Mouse (Mus musculus) C3H10T1/2 (cell line): ENCODE results near the gene Gm36245. TPM values are rescaled to one million over a fixed set of nuclear protein-coding genes. Genes with fewer than 3 reads are reported as not detected.

Source experiments
- polyA plus RNA-seq, 2 experiments: library from polyadenylated mRNA; unstranded; fragments of >200 nt; fragmentation: generic; extraction: Trizol; gene quantifications; one replicate each; pipeline ENCODE4 v1.2.1; 2012; ENCODE audit warnings: missing spikeins in 2 of 2

Gene Gm36245
- polyA plus RNA-seq = not detected

DNA sequence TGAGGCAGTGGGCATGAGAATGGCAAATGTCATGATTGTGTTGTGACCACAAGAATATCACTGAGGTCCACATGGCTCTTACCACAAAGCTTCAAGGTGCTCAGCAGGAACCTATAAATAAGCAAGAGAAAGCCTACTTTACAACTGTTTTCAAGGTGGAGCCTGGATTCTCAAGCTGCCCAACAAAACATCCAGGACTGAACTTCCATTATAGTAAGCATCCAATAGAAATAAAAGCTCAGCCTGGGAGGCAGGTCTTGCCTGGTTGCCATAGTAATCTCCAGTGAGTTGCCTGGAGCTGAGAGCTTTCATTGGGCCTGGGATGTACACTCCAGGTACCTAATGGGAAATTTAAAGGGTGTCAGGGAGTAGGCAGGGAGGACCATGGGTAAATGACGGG lies at the start of gene Gm36245:
TSS of gene Gm36245 (plus strand) at position 301 of the 400 bp plus-strand sequence.

DNA sequence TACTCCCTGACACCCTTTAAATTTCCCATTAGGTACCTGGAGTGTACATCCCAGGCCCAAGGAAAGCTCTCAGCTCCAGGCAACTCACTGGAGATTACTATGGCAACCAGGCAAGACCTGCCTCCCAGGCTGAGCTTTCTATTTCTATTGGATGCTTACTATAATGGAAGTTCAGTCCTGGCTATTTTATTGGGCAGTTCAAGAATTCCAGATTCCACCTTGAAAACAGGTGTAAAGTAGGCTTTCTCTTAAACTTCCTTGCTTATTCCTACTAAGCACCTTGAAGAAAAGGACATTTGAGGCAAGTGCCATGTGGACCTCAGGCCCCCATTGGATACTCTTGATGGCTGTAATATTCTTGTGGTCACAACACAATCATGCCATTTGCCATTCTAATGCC lies 37.3 kb upstream of the Gm36245 start, which contains the start of gene 1700025B11Rik:
TSS of gene 1700025B11Rik (minus strand) at position 101 of the 400 bp plus-strand sequence.

DNA sequence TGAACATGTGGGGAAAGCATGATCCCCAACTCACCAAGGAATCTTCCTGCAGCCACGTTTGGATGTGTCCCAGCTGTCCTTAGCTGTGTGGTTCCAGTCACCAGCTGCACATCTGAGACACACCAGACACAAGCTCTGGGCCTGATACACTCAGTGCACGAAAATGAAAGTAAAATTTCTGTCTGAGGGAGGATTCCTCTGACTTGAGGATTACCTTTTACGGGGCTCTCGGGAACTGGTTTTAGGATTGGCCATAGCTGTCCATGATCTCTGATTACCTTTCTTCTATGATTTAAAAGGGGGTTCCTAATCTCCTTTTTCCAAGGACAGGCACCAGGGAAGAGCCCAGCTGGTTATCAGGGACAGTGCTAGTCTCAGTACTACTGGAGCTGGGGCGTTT lies 3.1 kb upstream of the Gm36245 start, which contains the start of gene Apol10b:
TSS of gene Apol10b (minus strand) at position 165 of the 400 bp plus-strand sequence.

DNA sequence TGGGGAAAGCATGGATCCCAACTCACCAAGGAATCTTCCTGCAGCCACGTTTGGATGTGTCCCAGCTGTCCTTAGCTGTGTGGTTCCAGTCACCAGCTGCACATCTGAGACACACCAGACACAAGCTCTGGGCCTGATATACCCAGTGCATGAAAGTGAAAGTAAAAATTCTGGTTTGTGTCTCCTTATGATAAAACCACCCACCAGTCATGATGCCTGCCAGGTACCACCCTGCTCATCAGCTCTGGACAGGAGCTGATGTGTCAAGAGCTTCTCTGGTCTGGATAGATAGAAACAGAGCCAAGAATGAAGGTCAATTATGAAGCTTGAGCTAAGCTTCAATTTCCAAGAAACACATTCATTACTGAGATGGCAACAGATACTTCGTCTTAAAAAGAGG lies 44.1 kb downstream of the Gm36245 start, which contains the start of gene Apol11b:
TSS of gene Apol11b (minus strand) at position 111 of the 400 bp plus-strand sequence.

Other genes starting within 250 kb of the Gm36245 start
- 1 to 10 TPM in 1 of 2 experiments, under 1 TPM in 1; 0.19 to 1.6 TPM for gene Apol7a, start 200.1 kb upstream of the Gm36245 start, polyA plus RNA-seq
- 10 to 100 TPM; 13.5 to 90.2 TPM for gene Apol9a, start 188.1 kb upstream of the Gm36245 start, polyA plus RNA-seq
- not detected for gene Apol7b, start 151.8 kb upstream of the Gm36245 start, polyA plus RNA-seq
- gene Apol10a, start 122.2 kb upstream of the Gm36245 start, polyA plus RNA-seq = not detected
- under 1 TPM; 0.04 to 0.12 TPM for gene Apol11a, start 91.0 kb upstream of the Gm36245 start, polyA plus RNA-seq
- not detected for gene Apol7c, start 65.9 kb upstream of the Gm36245 start, polyA plus RNA-seq
- not detected for gene 1700025B11Rik, start 37.4 kb upstream of the Gm36245 start, polyA plus RNA-seq
- 1 to 10 TPM in 1 of 2 experiments, under 1 TPM in 1; 0.25 to 3.8 TPM for gene Apol10b, start 3.1 kb upstream of the Gm36245 start, polyA plus RNA-seq
- gene Apol11b, start 44.0 kb downstream of the Gm36245 start, polyA plus RNA-seq = not detected
- not detected for gene Apol7e, start 99.6 kb downstream of the Gm36245 start, polyA plus RNA-seq
- 10 to 100 TPM in 1 of 2 experiments, 1 to 10 TPM in 1; 5.1 to 43.6 TPM for gene Apol9b, start 129.8 kb downstream of the Gm36245 start, polyA plus RNA-seq
- under 1 TPM; 0.06 to 0.59 TPM for gene Apol8, start 157.7 kb downstream of the Gm36245 start, polyA plus RNA-seq
- gene Myh9, start 242.9 kb downstream of the Gm36245 start, polyA plus RNA-seq = 100 to 1,000 TPM; 107 to 385 TPM